Mouse (Mus musculus) erythroid progenitor cell, adult 5-6 weeks (primary cell): ENCODE measurements at regions not wholly inside any gene's neighbourhood (a gene's known extent, or its start where the extent isn't known, plus 50 kb on each side); places are given as distances from the start of the nearest gene placed in this dataset.
"Not testable (repeated sequence)": the region's sequence is repeated elsewhere in the genome, so short reads cannot be mapped to it uniquely, and the experiment has no call there.

ENCODE experiments used
- ATAC-seq: replicated peaks from 2 replicates; pipeline ENCODE4 v1.8.0; 2016; ENCODE audit warnings: moderate number of reproducible peaks, mild to moderate bottlenecking, moderate TSS enrichment, inconsistent platforms; ENCODE audit not compliant: poor library complexity, low FRiP score, severe bottlenecking

DNA sequence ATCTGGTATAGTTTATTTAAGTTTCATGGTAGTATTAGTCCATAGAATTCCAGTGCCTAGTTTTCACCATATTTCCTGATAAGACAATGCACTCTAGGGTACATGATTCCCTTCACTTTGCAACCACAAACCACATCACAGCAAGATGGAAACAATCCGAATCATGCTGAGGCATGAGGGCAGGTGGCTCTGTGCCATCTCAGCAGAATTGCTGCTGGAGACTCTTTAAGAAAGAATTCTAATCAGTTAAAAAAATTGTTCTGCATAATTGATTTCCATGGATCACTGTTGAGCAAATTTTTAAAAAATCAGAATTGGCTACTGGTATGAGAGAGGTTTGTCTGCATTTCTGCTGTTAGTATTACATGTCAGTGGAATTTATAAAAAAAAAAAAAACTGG, 1451.1 kb upstream of the Pcdh20 start:
- ATAC-seq: no peak

DNA sequence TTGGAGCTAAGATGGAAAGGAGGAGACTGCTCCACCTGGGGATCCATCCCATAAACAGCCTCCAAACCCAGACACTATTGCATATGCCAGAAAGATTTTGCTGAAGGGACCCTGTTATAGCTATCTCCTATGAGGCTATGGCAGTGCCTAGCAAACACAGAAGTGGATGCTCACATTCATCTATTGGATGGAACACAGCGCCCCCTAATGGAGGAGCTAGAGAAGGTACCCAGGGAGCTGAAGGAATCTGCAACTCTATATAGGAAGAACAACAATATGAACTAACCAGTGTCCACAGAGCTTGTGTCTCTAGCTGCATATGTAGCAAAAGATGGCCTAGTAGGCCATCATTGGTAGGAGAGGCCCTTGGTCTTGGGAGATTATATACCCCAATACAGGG, 1449.4 kb upstream of the Pcdh20 start:
- not testable (repeated sequence) for ATAC-seq

- peak; percentile 63; the same call in 1 of the 2 replicates for ATAC-seq
Observed at GRCm38 (mm10) chr14:89898701-89899227, 1427.6 kb upstream of the Pcdh20 start.

DNA sequence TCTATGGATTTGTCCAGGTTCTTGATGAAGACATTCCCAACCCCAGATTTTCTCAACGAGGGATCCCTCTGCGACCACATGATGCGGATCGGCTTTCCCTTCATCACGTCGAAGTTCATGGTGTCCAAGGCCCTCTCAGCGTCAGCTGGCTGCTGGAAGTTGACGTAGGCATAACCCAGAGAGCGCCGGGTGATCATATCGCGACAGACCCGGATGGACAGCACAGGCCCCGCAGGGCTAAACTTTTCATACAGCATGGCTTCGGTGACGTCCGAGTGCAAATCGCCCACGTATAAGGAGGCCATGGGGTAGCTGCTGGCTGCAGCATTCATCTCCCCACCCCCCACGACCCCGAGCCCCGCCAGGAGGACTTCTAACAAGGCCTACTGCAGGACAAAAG, 1426.9 kb upstream of the Pcdh20 start:
- peak; percentile 72; the same call in 1 of the 2 replicates for ATAC-seq

- ATAC-seq: not testable (repeated sequence)
Observed at GRCm38 (mm10) chr14:89896891-89897290, 1425.7 kb upstream of the Pcdh20 start.
